Mouse (Mus musculus) monocyte, adult 5-6 weeks (primary cell): ENCODE results near the gene Htra1. TPM values are rescaled to one million over a fixed set of nuclear protein-coding genes. Genes with fewer than 3 reads are reported as not detected.

Experiments
- ATAC-seq: fragments of 153-309, 156-312 bp; replicated peaks from 2 replicates; pipeline ENCODE4 v1.8.0; 2017; ENCODE audit warnings: mild to moderate bottlenecking; ENCODE audit not compliant: low TSS enrichment, insufficient number of reproducible peaks, severe bottlenecking, poor library complexity, low FRiP score
- total RNA-seq: library from RNA; stranded (forward); fragments of 200-1000, 200-491, 200-594 nt; gene quantifications from 3 replicates; pipeline ENCODE4 v1.2.3, GENCODE M21; 2017

The Htra1 gene
- total RNA-seq, 1 experiment from 2014 or later = not detected

GRCm38 (mm10) chr7:130958551-130958950, 22.6 kb downstream of the Htra1 start:
- no peak for ATAC-seq

- no peak for ATAC-seq
Measured at GRCm38 (mm10) chr7:130959868-130960267, 24.0 kb downstream of the Htra1 start.

GRCm38 (mm10) chr7:130961429-130961828, 25.5 kb downstream of the Htra1 start:
- no peak for ATAC-seq

GRCm38 (mm10) chr7:130964686-130965085, 28.8 kb downstream of the Htra1 start:
- ATAC-seq = no peak

GRCm38 (mm10) chr7:130965396-130965795, 29.5 kb downstream of the Htra1 start:
- no peak for ATAC-seq

GRCm38 (mm10) chr7:130965909-130966365, 30.0 kb downstream of the Htra1 start:
- no peak for ATAC-seq

- no peak for ATAC-seq
Measured at GRCm38 (mm10) chr7:130966451-130966850, 30.5 kb downstream of the Htra1 start.

- no peak for ATAC-seq
Measured at GRCm38 (mm10) chr7:130966876-130967275, 31.0 kb downstream of the Htra1 start.

- ATAC-seq = no peak
Measured at GRCm38 (mm10) chr7:130967901-130968300, 32.0 kb downstream of the Htra1 start.

- no peak for ATAC-seq
Measured at GRCm38 (mm10) chr7:130968537-130968936, 32.6 kb downstream of the Htra1 start.

- ATAC-seq = no peak
Measured at GRCm38 (mm10) chr7:130969076-130969475, 33.2 kb downstream of the Htra1 start.

- no peak for ATAC-seq
Measured at GRCm38 (mm10) chr7:130969507-130969906, 33.6 kb downstream of the Htra1 start.

- ATAC-seq = no peak
Measured at GRCm38 (mm10) chr7:130972767-130973166, 36.9 kb downstream of the Htra1 start.

- ATAC-seq = no peak
Measured at GRCm38 (mm10) chr7:130976305-130976935, 40.5 kb downstream of the Htra1 start.

- ATAC-seq = no peak
Measured at GRCm38 (mm10) chr7:130977794-130978521, 42.0 kb downstream of the Htra1 start.

- ATAC-seq = no peak
Measured at GRCm38 (mm10) chr7:130978545-130978944, 42.6 kb downstream of the Htra1 start.

GRCm38 (mm10) chr7:130980130-130980529, 44.2 kb downstream of the Htra1 start:
- ATAC-seq = no peak

GRCm38 (mm10) chr7:130982371-130982770, 46.5 kb downstream of the Htra1 start:
- ATAC-seq = no peak

GRCm38 (mm10) chr7:130982881-130983280, 47.0 kb downstream of the Htra1 start:
- no peak for ATAC-seq

GRCm38 (mm10) chr7:130984294-130984693, 48.4 kb downstream of the Htra1 start:
- ATAC-seq = no peak
